In genomic region chr8:48109373-48109855, GRCm38 (mm10) we compare ENCODE assay signal across 9 mouse cellular contexts. TPM values are rescaled to one million over a fixed set of nuclear protein-coding genes. Genes with fewer than 3 reads are reported as not detected.
DNase-seq lines count a peak whose midpoint lies in the region; ATAC-seq and TF ChIP-seq lines count a peak whose summit lies in the region.
"Had no signal": no experiment of that assay in that cellular context is flagged by ENCODE, and none has a peak within 500 bp of the region (broad histone marks: within the 10 kb centered on the region; RNA-seq: fewer than 3 reads in every experiment).

No protein-coding gene starts in this region.

- ATAC-seq in heart, embryonic 13.5 days (ENCODE audit: extremely low read depth, insufficient number of reproducible peaks, low FRiP score, low TSS enrichment): no peak
- ATAC-seq in G1E (ENCODE audit: extremely low read depth, insufficient number of reproducible peaks, low FRiP score, poor library complexity, severe bottlenecking): peak; percentile 66
- peak; percentile 54 to 59 for ATAC-seq in hematopoietic stem cell, adult 5-6 weeks (replicated peaks in 1 of 2; ENCODE audit: insufficient read depth in 1 of 2, low FRiP score in 2 of 2, low TSS enrichment in 1 of 2, low read depth in 1 of 2, poor library complexity in 2 of 2, severe bottlenecking in 2 of 2)
- peak; percentile 14; the same call in 1 of the 2 replicates for ATAC-seq in megakaryocyte, adult 5-6 weeks (ENCODE audit: poor library complexity, severe bottlenecking)
- no peak for ATAC-seq in inflammation-experienced regulatory T-cells, adult 6 months
- ATAC-seq in erythroid progenitor cell, adult 5-6 weeks (replicated peaks; ENCODE audit: low FRiP score, poor library complexity, severe bottlenecking): no peak

- H3K27me3 ChIP-seq in heart, embryonic 13.5 days (replicated peaks): no peaks in the 10 kb centered on the region
- H3K27me3 ChIP-seq in G1E (ENCODE audit: insufficient read depth, low read length): no peaks in the 10 kb centered on the region
- H3K27me3 ChIP-seq: Patski had no signal

- no peak for TF ChIP-seq CTCF in G1E (IDR thresholded peaks at IDR 0.05; ENCODE audit: low read depth, low read length)

- H3K4me2 ChIP-seq in heart, embryonic 13.5 days: peak overlapping the region; percentile 87

- H3K27ac ChIP-seq in heart, embryonic 13.5 days (replicated peaks): no peak overlapping the region

- 24% methylated on average over 5 of the region's 5 CpGs for whole genome bisulfite sequencing in heart, embryonic 13.5 days

- peaks cover 10% of the 10 kb centered on the region; the same call in 1 of the 2 replicates for H3K9me3 ChIP-seq in heart, embryonic 13.5 days
- H3K9me3 ChIP-seq in G1E (replicated peaks): no peaks in the 10 kb centered on the region

- peaks cover 10% of the 10 kb centered on the region for H3K4me1 ChIP-seq in heart, embryonic 13.5 days
- peaks cover 26% of the 10 kb centered on the region for H3K4me1 ChIP-seq in G1E (ENCODE audit: insufficient read depth, low read depth, low read length)

- H3K4me3 ChIP-seq in heart, embryonic 13.5 days: peak overlapping the region; percentile 75
- H3K4me3 ChIP-seq in G1E (ENCODE audit: low read depth, low read length): peak overlapping the region; percentile 88

- no peak for DNase-seq in heart, adult 9 months (ENCODE audit: low spot score in 2 of 2)
- DNase-seq in G1E (ENCODE audit: low spot score): peak; percentile 48
- DNase-seq in Muller cell, postnatal 12 days (ENCODE audit: inconsistent ontology term): no peak

- H3K9ac ChIP-seq in heart, embryonic 13.5 days: peak overlapping the region; percentile 84

- peaks cover 20% of the 10 kb centered on the region for H3K36me3 ChIP-seq in heart, embryonic 13.5 days
- H3K36me3 ChIP-seq in G1E (replicated peaks): peaks cover 23% of the 10 kb centered on the region

RNA-seq across cellular contexts. Expression of gene Dctd, which starts 10.5 kb away (rescaled TPM):
- 27.2 and 32.7 TPM in 2 replicates for polyA plus RNA-seq in heart, embryonic 13.5 days (2015; fragmentation: Nextera tagmentation; extraction: Ambion mirVana)
- total RNA-seq in G1E (2014; fragmentation: Nextera tagmentation): 55.0 and 60.1 TPM in 2 replicates
- 19.2 and 20.1 TPM in 2 replicates for total RNA-seq in G1E (2017)
- 11.8 and 12.6 TPM in 2 replicates for polyA plus RNA-seq in G1E (2012)
- total RNA-seq in hematopoietic stem cell, adult 5-6 weeks (2017): 67.2 and 72.7 TPM in 2 replicates
- total RNA-seq in megakaryocyte, adult 5-6 weeks (2015): 3.7 and 5.1 TPM in 2 replicates
- total RNA-seq in megakaryocyte, adult 5-6 weeks (2017): 2.8 and 3.3 TPM in 2 replicates
- polyA plus RNA-seq in inflammation-experienced regulatory T-cells, adult 6 months (2017; shearing (Covaris generic)): 1 to 10 TPM; 4.9 to 8.5 (median 7.4) TPM
- 1.3 and 10.1 TPM in 2 replicates for total RNA-seq in erythroid progenitor cell, adult 5-6 weeks (2015; ENCODE audit: low replicate concordance)
- total RNA-seq in erythroid progenitor cell, adult 5-6 weeks (2017; ENCODE audit: low replicate concordance): 2.3 and 4.7 TPM in 2 replicates

Comparison
In these comparisons a context has a peak if more than half of its experiments do, and no peak if none do; other contexts are left out.
1. ATAC-seq: peak in G1E (single experiment), hematopoietic stem cell, adult 5-6 weeks (2 of 2) and megakaryocyte, adult 5-6 weeks (single experiment); none in heart, embryonic 13.5 days (single experiment), inflammation-experienced regulatory T-cells, adult 6 months (single experiment) and erythroid progenitor cell, adult 5-6 weeks (single experiment).